9 mouse cellular contexts compared by ENCODE assay signal in the genomic region with DNA sequence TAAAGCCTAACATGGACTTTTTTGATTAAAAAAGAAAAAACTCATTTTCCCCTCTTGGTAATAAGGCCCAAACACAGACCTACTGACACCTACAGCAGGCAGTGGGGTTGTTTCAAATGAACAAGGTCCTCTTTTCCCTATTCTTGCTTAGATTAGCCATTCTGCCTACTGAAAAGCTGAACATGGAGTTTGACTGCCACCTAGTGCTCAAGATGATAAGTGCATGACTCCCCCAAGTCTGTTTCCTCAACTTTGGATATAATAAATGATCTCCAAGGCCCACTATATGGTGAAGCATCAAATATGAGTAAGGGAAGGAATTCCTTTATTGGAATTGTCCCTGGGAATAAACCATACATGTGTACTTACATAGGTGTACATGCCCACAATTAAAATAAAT.
DNase-seq lines count a peak whose midpoint lies in the region; ATAC-seq and TF ChIP-seq lines count a peak whose summit lies in the region.
"Had no signal": no experiment of that assay in that cellular context is flagged by ENCODE, and none has a peak within 500 bp of the region (broad histone marks: within the 10 kb centered on the region; RNA-seq: fewer than 3 reads in every experiment).

No protein-coding gene starts in this region.

- peak; percentile 77 for TF ChIP-seq RAD21 in MEL (IDR thresholded peaks at IDR 0.05; ENCODE audit: low read depth, low read length)

- no peak overlapping the region for H3K4me3 ChIP-seq in MEL (ENCODE audit: control insufficient read depth in 1 of 2, insufficient read depth in 1 of 2, low read depth in 2 of 2, low read length in 2 of 2)
- no peak overlapping the region for H3K4me3 ChIP-seq in forebrain, embryonic 14.5 days (ENCODE audit: low read depth, low read length)
- H3K4me3 ChIP-seq: megakaryocyte, embryonic 14.5 days had no signal

- H3K27me3 ChIP-seq in MEL (ENCODE audit: control insufficient read depth in 1 of 2, insufficient read depth in 2 of 2, low read length in 2 of 2), result no peaks in the 10 kb centered on the region
- H3K27me3 ChIP-seq in forebrain, embryonic 14.5 days (replicated peaks; ENCODE audit: control insufficient read depth, insufficient read depth, low read length), result no peaks in the 10 kb centered on the region

- H3K4me1 ChIP-seq in MEL (ENCODE audit: control insufficient read depth in 1 of 2, insufficient read depth in 2 of 2, low read length in 2 of 2), result no peaks in the 10 kb centered on the region
- H3K4me1 ChIP-seq in forebrain, embryonic 14.5 days (ENCODE audit: control insufficient read depth, insufficient read depth, low read length), result no peaks in the 10 kb centered on the region
- H3K4me1 ChIP-seq: megakaryocyte, embryonic 14.5 days had no signal

- H3K27ac ChIP-seq in MEL (ENCODE audit: control insufficient read depth, low read depth, low read length), result no peak overlapping the region
- H3K27ac ChIP-seq in forebrain, embryonic 14.5 days (ENCODE audit: low read depth, low read length), result no peak overlapping the region

- TF ChIP-seq CTCF in MEL (IDR thresholded peaks at IDR 0.05 in 2 of 3, conservative IDR thresholded peaks at IDR 0.05 in 1 of 3; ENCODE audit: control insufficient read depth in 1 of 3, insufficient read depth in 1 of 3, low read depth in 2 of 3, low read length in 3 of 3, poor library complexity in 1 of 3, severe bottlenecking in 1 of 3), result peak; percentile 32 to 68 (median 48)

- H3K36me3 ChIP-seq in MEL (ENCODE audit: control insufficient read depth in 1 of 2, insufficient read depth in 2 of 2, low read length in 2 of 2), result no peaks in the 10 kb centered on the region
- H3K36me3 ChIP-seq in forebrain, embryonic 14.5 days (ENCODE audit: control insufficient read depth, insufficient read depth, low read length), result peaks cover 64% of the 10 kb centered on the region

- peak; percentile 40; the same call in 1 of the 2 replicates for ATAC-seq in forebrain, embryonic 14.5 days

- no peak overlapping the region for H3K9ac ChIP-seq in MEL (ENCODE audit: control insufficient read depth, low read depth, low read length, poor library complexity, severe bottlenecking)
- H3K9ac ChIP-seq in forebrain, embryonic 14.5 days (ENCODE audit: low read length), result no peak overlapping the region

- no peaks in the 10 kb centered on the region for H3K79me2 ChIP-seq in MEL (ENCODE audit: control insufficient read depth, insufficient read depth, low read length, poor library complexity)

- DNase-seq in left cerebral cortex, adult 18-20 months (ENCODE audit: low spot score in 2 of 2), result peak; percentile 67 to 70
- no peak for DNase-seq in left cerebral cortex, adult 8-10 months (ENCODE audit: low spot score in 2 of 2)
- peak; percentile 50 for DNase-seq in MEL (ENCODE audit: low read depth, low spot score)
- peak; percentile 11 for DNase-seq in c-Kit-positive CD71-positive TER-119-positive erythroid progenitor cells, embryonic 14.5 days (ENCODE audit: low spot score)
- DNase-seq in forebrain, embryonic 14.5 days (ENCODE audit: low spot score), result peak; percentile 78
- peak; percentile 19 to 86 for DNase-seq in layer of hippocampus, adult 18-20 months (ENCODE audit: low spot score in 2 of 2)
- peak; percentile 78 for DNase-seq in naive thymus-derived CD4-positive, alpha-beta T cell, adult 2 months (ENCODE audit: low read depth)
- peak; percentile 69 for DNase-seq in thymus, postnatal 4 days

- TF ChIP-seq EP300 in MEL (IDR thresholded peaks at IDR 0.05; ENCODE audit: low read depth in 1 of 2, low read length in 2 of 2), result no peak

- H3K4me2 ChIP-seq in forebrain, embryonic 14.5 days (ENCODE audit: low read length), result no peak overlapping the region

- H3K9me3 ChIP-seq in MEL (replicated peaks; ENCODE audit: insufficient read depth, low read length), result no peaks in the 10 kb centered on the region
- H3K9me3 ChIP-seq in forebrain, embryonic 14.5 days (replicated peaks; ENCODE audit: control insufficient read depth, low read length), result no peaks in the 10 kb centered on the region
- H3K9me3 ChIP-seq: megakaryocyte, embryonic 14.5 days had no signal

- TF ChIP-seq POLR2A in MEL (IDR thresholded peaks at IDR 0.05; ENCODE audit: control insufficient read depth in 1 of 2, insufficient read depth in 1 of 2, low read depth in 1 of 2, low read length in 2 of 2, poor library complexity in 1 of 2), result no peak

TF ChIP-seq in MEL, 35 proteins besides CTCF, POLR2A, EP300 and RAD21:
- TF ChIP-seq ZMIZ1 (IDR thresholded peaks at IDR 0.05; ENCODE audit: low read depth, low read length) (no peak), JUND (IDR thresholded peaks at IDR 0.05; ENCODE audit: low read depth, low read length) (no peak), CHD1 (IDR thresholded peaks at IDR 0.05; ENCODE audit: low read depth, low read length) (no peak), HCFC1 (IDR thresholded peaks at IDR 0.05; ENCODE audit: low read depth, low read length) (no peak), GATA1 (IDR thresholded peaks at IDR 0.05; ENCODE audit: low read depth, low read length) (no peak), POLR2AphosphoS5 (IDR thresholded peaks at IDR 0.05; ENCODE audit: borderline replicate concordance, low read depth, low read length) (no peak), E2F4 (IDR thresholded peaks at IDR 0.05; ENCODE audit: borderline replicate concordance, low read depth, low read length) (no peak), MAX (IDR thresholded peaks at IDR 0.05; ENCODE audit: low read length) (no peak), MAFK (IDR thresholded peaks at IDR 0.05; ENCODE audit: borderline replicate concordance, low read depth, low read length) (no peak), GABPA (IDR thresholded peaks at IDR 0.05; ENCODE audit: low read depth, low read length) (no peak), ZC3H11A (IDR thresholded peaks at IDR 0.05; ENCODE audit: low read depth, low read length) (peak; percentile 40; the same call in 1 of the 2 replicates), USF2 (IDR thresholded peaks at IDR 0.05; ENCODE audit: borderline replicate concordance in 1 of 2, insufficient read depth in 1 of 2, low read depth in 1 of 2, low read length in 2 of 2) (no peak), ZNF384 (IDR thresholded peaks at IDR 0.05; ENCODE audit: low read depth, low read length) (no peak), SMC3 (IDR thresholded peaks at IDR 0.05; ENCODE audit: low read depth, low read length) (peak; percentile 62), CHD2 (IDR thresholded peaks at IDR 0.05; ENCODE audit: low read length) (no peak)

Comparison
In these comparisons a context has a peak if more than half of its experiments do, and no peak if none do; other contexts are left out.
1. DNase-seq: peak in left cerebral cortex, adult 18-20 months (2 of 2), MEL (single experiment), c-Kit-positive CD71-positive TER-119-positive erythroid progenitor cells, embryonic 14.5 days (single experiment), forebrain, embryonic 14.5 days (single experiment), layer of hippocampus, adult 18-20 months (2 of 2), naive thymus-derived CD4-positive, alpha-beta T cell, adult 2 months (single experiment) and thymus, postnatal 4 days (single experiment); none in left cerebral cortex, adult 8-10 months (0 of 2).